Mouse (Mus musculus): Measurements from ENCODE around the gene Ubl5. TPM values are rescaled to one million over a fixed set of nuclear protein-coding genes. Genes with fewer than 3 reads are reported as not detected.
A peak's percentile ranks its signal among the peaks of the same experiment; 100 is the strongest.
"Not testable (repeated sequence)": the region's sequence is repeated elsewhere in the genome, so short reads cannot be mapped to it uniquely, and the experiment has no call there.

The Ubl5 gene
- total RNA-seq (2021) = 100 to 1,000 TPM; 289 to 312 TPM
- long read RNA-seq, experiment 1, transcript Ubl5-203 (4 exons, 501 nt) = minor isoform, 5 of 117 reads
- long read RNA-seq, experiment 1, transcript Ubl5-211 (5 exons, 505 nt) = minor isoform, 5 of 117 reads
- long read RNA-seq, experiment 1, transcript Ubl5-201 (5 exons, 2,114 nt) = major isoform, 98 of 117 reads
- long read RNA-seq, experiment 1, partial matches to known transcripts = 4 of 117 reads
- long read RNA-seq, experiment 1, other reads (novel, unspliced or antisense) = 4 of 117 reads
- long read RNA-seq, experiment 2, transcript Ubl5-201 (5 exons, 2,114 nt) = major isoform, 79 of 91 reads
- long read RNA-seq, experiment 2, partial matches to known transcripts = 1 of 91 reads
- long read RNA-seq, experiment 2, other reads (novel, unspliced or antisense) = 5 of 91 reads

GRCm38 (mm10) chr9:20642101-20642895 lies at the start of gene Ubl5:
Gene Ubl5, plus strand, starts transcription at chr9:20642878.
- peak; percentile 33 to 40 for DNase-seq (ENCODE audit: extremely low spot score in 1 of 2, low spot score in 2 of 2)
- Histone ChIP-seq H3K27ac (no peak within 1 kb of the TSS), H3K4me3 (peak within 1 kb of the TSS; percentile 95)
- TF ChIP-seq CTCF (IDR thresholded peaks at IDR 0.05) = no peak
- intact Hi-C loops (cut with DNase I) = loop anchor here (10.0 kb wide), 1 partner anchor 147 kb away; the partner anchor contains the start of gene Zfp426

- TF ChIP-seq CTCF (IDR thresholded peaks at IDR 0.05) = no peak
- no peak for DNase-seq (ENCODE audit: extremely low spot score in 1 of 2, low spot score in 2 of 2)
- Histone ChIP-seq H3K4me3 (no peak overlapping the region), H3K27ac (no peak overlapping the region)
- intact Hi-C loops (cut with DNase I) = loop anchor here (10.0 kb wide), 2 partner anchors 106 to 136 kb away; partner anchors contain the start of genes Zfp26 and Zfp426
Observed at GRCm38 (mm10) chr9:20601270-20601669, 41.4 kb upstream of the Ubl5 start.

GRCm38 (mm10) chr9:20606269-20606668 lies 36.4 kb upstream of the Ubl5 start:
- H3K4me3 ChIP-seq = no peak overlapping the region
- no peak overlapping the region for H3K27ac ChIP-seq
- TF ChIP-seq CTCF (IDR thresholded peaks at IDR 0.05) = no peak
- no peak for DNase-seq (ENCODE audit: extremely low spot score in 1 of 2, low spot score in 2 of 2)
- intact Hi-C loops (cut with DNase I) = loop anchor here (10.0 kb wide), 2 partner anchors 111 to 141 kb away; partner anchors contain the start of genes Zfp26 and Zfp426

- H3K4me3 ChIP-seq = peak overlapping the region; percentile 52
- no peak for TF ChIP-seq CTCF (IDR thresholded peaks at IDR 0.05)
- intact Hi-C loops (cut with DNase I) = loop anchor here (1.0 to 10.0 kb wide), 3 partner anchors 26 to 143 kb away; partner anchors contain the start of genes Zfp26, Zfp426 and Zfp846
- peak; percentile 84 to 87 for DNase-seq (ENCODE audit: extremely low spot score in 1 of 2, low spot score in 2 of 2)
- peak overlapping the region; percentile 96 for H3K27ac ChIP-seq
Observed at GRCm38 (mm10) chr9:20607100-20607974, 35.3 kb upstream of the Ubl5 start.

- H3K4me3 ChIP-seq = no peak overlapping the region
- intact Hi-C loops (cut with DNase I) = loop anchor here (10.0 kb wide), 2 partner anchors 115 to 145 kb away; partner anchors contain the start of genes Zfp26 and Zfp426
Observed at GRCm38 (mm10) chr9:20609831-20610464, 32.7 kb upstream of the Ubl5 start.

GRCm38 (mm10) chr9:20611976-20612375 lies 30.7 kb upstream of the Ubl5 start:
- no peak for TF ChIP-seq CTCF (IDR thresholded peaks at IDR 0.05)
- no peak for DNase-seq (ENCODE audit: extremely low spot score in 1 of 2, low spot score in 2 of 2)
- no peak overlapping the region for H3K27ac ChIP-seq
- H3K4me3 ChIP-seq = no peak overlapping the region
- intact Hi-C loops (cut with DNase I) = no loop called here

More at GRCm38 (mm10) chr9:20609831-20610464, 32.7 kb upstream of the Ubl5 start:
- no peak; the same call in 1 of the 2 replicates for TF ChIP-seq CTCF (IDR thresholded peaks at IDR 0.05)
- no peak for DNase-seq (ENCODE audit: extremely low spot score in 1 of 2, low spot score in 2 of 2)
- no peak overlapping the region for H3K27ac ChIP-seq

GRCm38 (mm10) chr9:20616685-20617084 lies 26.0 kb upstream of the Ubl5 start:
- Histone ChIP-seq H3K27ac (no peak overlapping the region), H3K4me3 (no peak overlapping the region)
- intact Hi-C loops (cut with DNase I) = no loop called here
- DNase-seq (ENCODE audit: extremely low spot score in 1 of 2, low spot score in 2 of 2) = no peak
- TF ChIP-seq CTCF (IDR thresholded peaks at IDR 0.05) = no peak

- H3K4me3 ChIP-seq = no peak overlapping the region
- intact Hi-C loops (cut with DNase I) = no loop called here
- no peak for DNase-seq (ENCODE audit: extremely low spot score in 1 of 2, low spot score in 2 of 2)
- no peak for TF ChIP-seq CTCF (IDR thresholded peaks at IDR 0.05)
- no peak overlapping the region for H3K27ac ChIP-seq
Observed at GRCm38 (mm10) chr9:20631332-20631731, 11.3 kb upstream of the Ubl5 start.

- H3K27ac ChIP-seq; intact Hi-C loops (cut with DNase I); H3K4me3 ChIP-seq: not testable (repeated sequence)
- DNase-seq (ENCODE audit: extremely low spot score in 1 of 2, low spot score in 2 of 2) = peak in 1 of 2 experiments; percentile 8
Observed at GRCm38 (mm10) chr9:20635676-20636075, 7.0 kb upstream of the Ubl5 start.

- no peak for DNase-seq (ENCODE audit: extremely low spot score in 1 of 2, low spot score in 2 of 2)
- TF ChIP-seq CTCF (IDR thresholded peaks at IDR 0.05) = no peak
- no peak overlapping the region for H3K27ac ChIP-seq
- intact Hi-C loops (cut with DNase I) = no loop called here
- no peak overlapping the region for H3K4me3 ChIP-seq
Observed at GRCm38 (mm10) chr9:20636256-20636655, 6.4 kb upstream of the Ubl5 start.
